Mouse (Mus musculus) embryonic facial prominence, embryonic 14.5 days (tissue): ENCODE measurements around the gene Tmbim1. TPM values are rescaled to one million over a fixed set of nuclear protein-coding genes. Genes with fewer than 3 reads are reported as not detected.
"Not testable (repeated sequence)": the region's sequence is repeated elsewhere in the genome, so short reads cannot be mapped to it uniquely, and the experiment has no call there.

Source experiments
- ATAC-seq: fragments of 200-750 bp; cut with Nextera tagmentation; 2 replicates; pipeline ENCODE4 v1.8.0; 2017; ENCODE audit warnings: low read depth, moderate number of reproducible peaks, moderate TSS enrichment
- DNase-seq: peaks from one replicate; pipeline ENCODE4 v3.0.0-alpha.2; 2015; ENCODE audit warnings: low spot score
- H3K27ac ChIP-seq: fragments of 300-500 bp; sonication (generic); replicated peaks from 2 replicates; pipeline ENCODE4 v1.5.1; 2014; ENCODE audit warnings: low read depth, mild to moderate bottlenecking, low read length, moderate library complexity
- H3K27me3 ChIP-seq: fragments of 300-500 bp; sonication (generic); replicated peaks from 2 replicates; pipeline ENCODE4 v1.6.1; 2014; ENCODE audit warnings: low read length; ENCODE audit not compliant: control insufficient read depth, insufficient read depth
- H3K36me3 ChIP-seq: fragments of 300-500 bp; sonication (generic); 2 replicates; pipeline ENCODE4 v1.6.1; 2014; ENCODE audit warnings: low read length, mixed read lengths; ENCODE audit not compliant: control insufficient read depth, insufficient read depth
- H3K4me1 ChIP-seq: fragments of 300-500 bp; sonication (generic); 2 replicates; pipeline ENCODE4 v1.6.1; 2014; ENCODE audit warnings: antibody characterized with exemption, low read length; ENCODE audit not compliant: control insufficient read depth, insufficient read depth
- H3K4me2 ChIP-seq: fragments of 300-500 bp; sonication (generic); 2 replicates; pipeline ENCODE4 v1.6.1; 2014; ENCODE audit warnings: low read depth, mild to moderate bottlenecking, low read length, moderate library complexity, mixed read lengths
- H3K4me3 ChIP-seq: fragments of 300-500 bp; sonication (generic); 2 replicates; pipeline ENCODE4 v1.5.1; 2014; ENCODE audit warnings: low read depth, mild to moderate bottlenecking, low read length
- H3K9ac ChIP-seq: fragments of 300-500 bp; sonication (generic); 2 replicates; pipeline ENCODE4 v1.6.1; 2014; ENCODE audit warnings: low read depth, mild to moderate bottlenecking, low read length, moderate library complexity, mixed read lengths
- H3K9me3 ChIP-seq: fragments of 300-500 bp; sonication (generic); 2 replicates; pipeline ENCODE4 v1.6.1; 2016; ENCODE audit warnings: low read length; ENCODE audit not compliant: control insufficient read depth
- WGBS: fragments of 180-500 bp; shearing (Covaris S2); extraction: QIAGEN DNeasy Blood & Tissue Kit; methylation state at CpG from one replicate; pipeline ENCODE4 v1.1.7; 2014; 5-methylcytosine and 5-hydroxymethylcytosine counted together
- polyA plus RNA-seq: library from polyadenylated mRNA; unstranded; fragments of >200 nt; fragmentation: Nextera tagmentation; extraction: Ambion mirVana; gene quantifications from 2 replicates; pipeline ENCODE4 v1.2.1, GENCODE M21; 2014

Gene Tmbim1
- polyA plus RNA-seq, 1 experiment from 2014 or later: 35.6 TPM

DNA sequence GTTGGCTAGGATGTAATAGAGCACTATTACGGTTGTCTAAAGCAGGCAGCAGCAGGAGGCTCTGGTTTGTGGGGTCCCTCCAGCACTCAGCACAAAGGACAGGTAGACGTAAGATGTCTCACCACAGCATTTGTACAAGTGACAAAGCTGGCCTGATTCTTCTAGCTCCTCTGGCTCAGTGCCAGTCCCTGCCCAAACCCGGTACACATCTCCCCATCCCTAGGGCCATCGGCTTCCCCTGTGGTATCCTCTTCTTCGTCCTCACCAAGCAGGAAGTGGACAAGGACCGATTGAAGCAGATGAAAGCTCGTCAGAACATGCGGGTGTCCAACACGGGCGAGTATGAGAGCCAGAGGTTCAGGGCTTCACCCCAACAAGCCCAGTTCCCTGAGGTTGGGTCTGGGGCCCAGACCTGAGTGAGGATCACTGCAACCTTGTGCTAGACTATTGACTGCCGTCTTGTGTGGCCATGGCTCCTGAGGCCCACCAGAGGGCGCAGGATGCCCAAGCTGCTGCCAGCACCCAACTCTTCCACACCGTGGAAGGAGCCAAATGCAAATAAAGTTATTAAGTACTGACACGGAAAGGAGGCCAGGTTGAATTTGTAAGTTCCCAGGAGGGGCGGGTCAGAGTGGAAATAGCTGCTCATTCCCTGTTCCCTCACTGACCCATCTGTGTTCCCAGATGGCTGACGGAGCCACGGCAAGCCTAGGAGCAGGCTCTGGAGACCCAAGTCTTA lies 18.4 kb downstream of the Tmbim1 start:
- H3K36me3 ChIP-seq: peaks cover 49% of the 10 kb centered on the region
- not testable (repeated sequence) for H3K27ac ChIP-seq, ATAC-seq, H3K9me3 ChIP-seq, H3K27me3 ChIP-seq, H3K4me2 ChIP-seq, H3K4me3 ChIP-seq, H3K4me1 ChIP-seq, H3K9ac ChIP-seq, DNase-seq
- 62% methylated on average over 15 of the region's 17 CpGs for WGBS

DNA sequence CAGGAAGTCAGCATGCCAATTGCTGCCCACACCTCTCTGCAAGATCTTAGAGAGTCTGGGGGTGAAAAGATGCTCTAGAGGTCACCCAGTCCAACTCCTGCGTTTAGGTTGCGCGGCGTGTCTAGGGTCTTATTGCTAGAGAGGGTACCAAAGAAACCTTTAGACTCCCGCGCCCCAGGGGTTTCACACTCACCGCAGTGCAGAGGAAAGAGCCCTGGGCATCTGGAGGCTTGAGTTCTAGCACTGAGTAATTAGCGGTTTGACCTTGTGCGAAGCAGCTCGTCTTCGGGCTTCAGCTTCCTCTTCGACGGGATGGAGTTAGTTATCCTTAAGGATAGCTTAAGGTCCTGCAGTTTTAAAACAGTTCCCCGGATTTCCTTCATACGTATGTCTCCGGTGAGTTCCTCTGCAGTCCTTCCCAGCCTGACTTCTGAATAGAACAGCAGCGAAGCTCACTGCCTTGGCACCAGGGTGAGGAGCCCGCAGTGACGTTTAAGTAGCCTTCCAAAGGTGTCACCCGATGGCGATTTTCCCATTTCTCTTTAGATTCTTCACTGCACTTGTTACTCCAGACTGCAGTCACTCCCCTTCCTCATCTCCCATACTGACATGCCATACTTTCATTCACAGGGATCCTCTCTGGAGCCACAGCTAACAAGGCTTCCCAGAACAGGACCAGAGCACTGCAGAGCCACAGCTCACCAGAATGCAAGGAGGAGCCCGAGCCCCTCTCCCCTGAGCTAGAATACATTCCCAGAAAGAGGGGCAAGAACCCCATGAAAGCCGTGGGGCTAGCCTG lies 20.0 kb downstream of the Tmbim1 start:
- Histone ChIP-seq H3K4me1 (peaks cover 4% of the 10 kb centered on the region; the same call in 1 of the 2 replicates), H3K27me3 (no peaks in the 10 kb centered on the region), H3K9ac (peak overlapping the region; percentile 90), H3K9me3 (no peaks in the 10 kb centered on the region), H3K4me2 (peak overlapping the region; percentile 85), H3K27ac (no peak overlapping the region), H3K36me3 (peaks cover 51% of the 10 kb centered on the region), H3K4me3 (peak overlapping the region; percentile 90)
- no peak for DNase-seq
- ATAC-seq: peak; percentile 0; the same call in 1 of the 2 replicates
- WGBS: 2% methylated on average over 23 of the region's 23 CpGs

DNA sequence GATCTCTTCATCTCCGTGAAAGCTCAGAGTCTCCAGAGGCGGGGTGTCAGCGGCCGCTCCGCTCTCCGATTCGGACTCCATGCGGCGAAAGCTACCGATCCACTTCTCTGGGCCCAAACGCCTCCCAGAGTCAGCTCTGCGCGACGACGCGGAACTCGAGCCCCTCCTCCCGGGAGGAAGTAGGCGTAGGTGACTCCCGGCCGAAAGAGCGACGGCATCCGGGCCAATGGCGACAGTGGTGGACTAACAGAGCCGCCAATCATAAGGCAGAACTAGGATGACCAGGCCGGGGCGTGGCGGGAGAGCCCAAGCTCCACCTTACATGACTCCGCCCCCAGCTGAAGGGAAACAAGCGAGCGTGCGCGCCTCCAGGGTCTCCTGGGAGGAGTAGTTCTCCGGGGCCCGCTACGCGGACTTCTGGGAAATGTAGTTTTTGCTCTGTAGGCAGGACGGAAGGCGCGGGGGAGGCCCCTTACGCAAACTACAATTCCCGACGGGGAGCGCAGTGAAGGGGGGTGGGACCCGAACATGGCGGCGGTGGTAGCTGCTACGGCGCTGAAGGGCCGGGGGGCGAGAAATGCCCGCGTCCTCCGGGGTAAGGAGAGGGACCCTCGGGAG lies 20.8 kb downstream of the Tmbim1 start, which contains the start of the genes Aamp and Pnkd:
Aamp (minus strand) TSS at position 196 of the 618 bp plus-strand sequence.
Pnkd (plus strand) TSS at position 388 of the 618 bp plus-strand sequence.
- DNase-seq: peak; percentile 100
- Histone ChIP-seq H3K9ac (peak within 1 kb of the TSS; percentile 90), H3K9me3 (no peaks in the 10 kb centered on the region), H3K27ac (peak within 1 kb of the TSS; percentile 85), H3K4me2 (peak within 1 kb of the TSS; percentile 85), H3K27me3 (no peaks in the 10 kb centered on the region), H3K36me3 (peaks cover 51% of the 10 kb centered on the region), H3K4me3 (peak within 1 kb of the TSS; percentile 90), H3K4me1 (peaks cover 4% of the 10 kb centered on the region; the same call in 1 of the 2 replicates)
- WGBS: under 1% methylated on average over 51 of the region's 56 CpGs
- ATAC-seq: peak; percentile 98

DNA sequence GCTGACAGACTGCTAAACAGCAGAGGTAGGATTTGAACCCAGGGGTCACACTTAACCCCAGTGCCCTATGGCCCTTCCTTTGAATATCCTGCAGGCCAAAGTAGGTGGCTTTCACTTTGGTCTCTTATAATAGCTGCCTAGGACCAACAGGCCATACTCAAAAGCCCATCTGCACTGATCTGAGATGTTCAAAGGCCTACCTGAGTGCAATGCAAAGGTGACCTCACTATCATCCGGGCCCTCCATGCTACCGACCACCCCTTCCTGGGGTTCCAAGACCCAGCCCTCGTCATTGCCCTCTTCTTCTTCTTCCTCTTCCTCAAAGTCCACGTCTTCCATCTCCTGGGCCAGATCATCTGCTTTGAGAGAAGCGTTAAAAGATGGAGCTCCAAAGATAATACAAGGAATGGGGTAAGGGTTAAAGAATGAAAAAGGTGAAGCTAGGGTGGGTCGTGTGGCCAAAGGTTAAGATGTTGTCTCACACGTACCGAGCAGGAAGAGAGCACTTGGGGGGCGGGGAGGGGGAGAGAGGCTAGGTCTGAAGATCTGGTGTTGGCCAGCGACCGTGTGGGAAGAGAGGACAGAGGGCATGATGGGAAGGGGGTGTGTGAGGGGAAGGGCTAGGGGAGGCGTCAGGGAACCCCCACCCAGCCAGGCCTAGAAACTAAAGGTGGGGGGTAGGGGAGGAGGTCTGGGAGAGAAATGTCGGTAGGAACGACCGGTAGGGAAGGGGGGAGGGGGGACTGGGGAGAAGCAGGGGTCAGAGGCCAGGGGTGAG lies 21.5 kb downstream of the Tmbim1 start:
- DNase-seq: peak; percentile 77
- H3K4me1 ChIP-seq: peaks cover 4% of the 10 kb centered on the region; the same call in 1 of the 2 replicates
- H3K4me2 ChIP-seq: peak overlapping the region; percentile 85
- H3K9ac ChIP-seq: peak overlapping the region; percentile 90
- H3K27ac ChIP-seq: peak overlapping the region; percentile 85
- H3K4me3 ChIP-seq: peak overlapping the region; percentile 90
- WGBS: 13% methylated on average over 15 of the region's 15 CpGs
- peak; percentile 54 for ATAC-seq
- H3K27me3 ChIP-seq: no peaks in the 10 kb centered on the region
- no peaks in the 10 kb centered on the region for H3K9me3 ChIP-seq
- H3K36me3 ChIP-seq: peaks cover 50% of the 10 kb centered on the region

DNA sequence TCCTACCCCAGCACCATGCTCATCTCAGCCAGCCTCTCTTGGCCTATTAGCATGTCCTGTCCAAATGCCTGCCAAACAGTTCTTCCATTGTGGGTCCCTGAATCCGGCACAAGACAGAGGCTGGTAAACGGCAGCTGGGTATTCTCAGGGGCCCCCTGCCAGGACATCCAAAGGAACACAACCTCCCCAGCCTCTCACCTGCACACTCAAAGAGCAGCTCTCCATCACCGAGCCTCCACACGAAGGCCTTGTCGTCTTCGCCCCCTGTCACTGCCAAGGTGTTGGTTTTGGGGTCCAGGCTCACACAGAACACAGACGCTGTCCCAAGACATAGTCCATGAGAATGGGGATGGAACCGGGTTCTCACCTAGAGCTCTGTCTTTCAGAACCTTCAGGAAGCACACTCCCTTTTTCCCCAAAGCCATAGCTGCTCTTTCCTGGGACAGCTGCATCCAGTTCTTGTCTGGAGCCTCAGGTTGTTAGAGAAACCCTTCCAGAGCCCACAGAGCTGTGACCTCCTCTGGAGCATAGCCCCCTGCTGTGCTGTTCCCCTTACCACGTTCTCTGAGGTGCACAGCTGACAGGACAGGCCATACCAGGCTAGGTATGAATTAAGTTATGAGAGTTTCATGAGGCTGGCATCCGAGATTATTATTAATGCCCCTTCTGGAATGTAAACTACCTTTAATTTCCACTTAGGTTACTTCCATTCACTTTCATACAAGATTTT lies 22.4 kb downstream of the Tmbim1 start:
- no peaks in the 10 kb centered on the region for H3K27me3 ChIP-seq
- no peak for ATAC-seq
- peaks cover 4% of the 10 kb centered on the region; the same call in 1 of the 2 replicates for H3K4me1 ChIP-seq
- WGBS: 86% methylated on average over 10 of the region's 10 CpGs
- H3K4me3 ChIP-seq: no peak overlapping the region
- H3K4me2 ChIP-seq: 0 out of 2 replicates have a peak overlapping the region, but pooled peaks have one; percentile 85
- no peak overlapping the region for H3K27ac ChIP-seq
- peaks cover 48% of the 10 kb centered on the region for H3K36me3 ChIP-seq
- H3K9ac ChIP-seq: 0 out of 2 replicates have a peak overlapping the region, but pooled peaks have one; percentile 22
- DNase-seq: no peak
- H3K9me3 ChIP-seq: no peaks in the 10 kb centered on the region

DNA sequence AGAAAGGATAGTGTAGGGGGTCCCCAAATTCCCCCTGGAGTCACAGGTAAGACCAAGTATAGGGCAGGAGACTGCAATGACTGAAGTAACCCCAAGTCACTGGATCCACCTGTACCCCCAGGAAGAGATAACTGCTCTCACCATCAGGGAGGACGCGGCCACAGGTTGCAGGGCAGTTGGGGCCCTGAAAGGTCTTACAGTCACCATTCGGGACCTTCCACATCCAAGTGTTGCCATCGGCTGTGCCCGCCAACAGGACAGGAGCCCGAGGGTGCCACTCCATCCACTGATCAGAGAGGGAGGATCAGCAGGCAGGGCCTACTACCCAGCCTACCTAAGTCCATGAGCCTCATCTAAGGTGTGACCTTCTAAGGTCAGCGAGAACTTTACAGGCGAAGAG lies 23.5 kb downstream of the Tmbim1 start:
- H3K4me2 ChIP-seq: no peak overlapping the region
- no peaks in the 10 kb centered on the region for H3K9me3 ChIP-seq
- DNase-seq (no peak), ATAC-seq (no peak)
- peaks cover 45% of the 10 kb centered on the region for H3K36me3 ChIP-seq
- 96% methylated on average over 8 of the region's 8 CpGs for WGBS
- no peak overlapping the region for H3K4me3 ChIP-seq
- no peaks in the 10 kb centered on the region for H3K27me3 ChIP-seq
- peaks cover 4% of the 10 kb centered on the region; the same call in 1 of the 2 replicates for H3K4me1 ChIP-seq
- no peak overlapping the region for H3K27ac ChIP-seq
- 0 out of 2 replicates have a peak overlapping the region, but pooled peaks have one; percentile 8 for H3K9ac ChIP-seq

DNA sequence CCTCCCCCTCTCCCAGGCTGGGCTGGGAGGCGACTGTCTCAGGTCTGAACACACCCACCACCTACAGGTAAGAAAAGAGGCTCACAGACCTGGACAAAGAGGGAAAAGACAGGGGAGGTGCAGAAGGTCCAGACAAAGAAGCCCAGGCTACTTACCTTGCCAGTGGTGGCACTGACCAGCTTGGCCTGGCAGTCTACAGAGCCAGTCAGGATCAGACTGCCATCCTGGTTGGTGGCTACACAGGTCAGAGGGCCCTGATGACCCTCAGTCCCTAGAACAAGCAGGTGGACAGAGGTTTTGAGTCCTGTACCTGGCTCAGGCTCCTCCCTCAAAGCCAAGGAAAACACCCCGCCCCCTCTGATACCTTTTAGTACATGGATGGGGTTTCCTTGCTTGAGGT lies 24.1 kb downstream of the Tmbim1 start:
- Histone ChIP-seq H3K4me2 (no peak overlapping the region), H3K4me3 (no peak overlapping the region), H3K9me3 (no peaks in the 10 kb centered on the region), H3K36me3 (peaks cover 45% of the 10 kb centered on the region), H3K4me1 (peaks cover 4% of the 10 kb centered on the region; the same call in 1 of the 2 replicates), H3K27ac (no peak overlapping the region), H3K27me3 (no peaks in the 10 kb centered on the region), H3K9ac (no peak overlapping the region)
- ATAC-seq (no peak), DNase-seq (no peak)
- WGBS: 96% methylated on average over 2 of the region's 2 CpGs
